Mouse (Mus musculus): ENCODE measurements around the gene Gadd45a.

Gadd45a gene

DNA sequence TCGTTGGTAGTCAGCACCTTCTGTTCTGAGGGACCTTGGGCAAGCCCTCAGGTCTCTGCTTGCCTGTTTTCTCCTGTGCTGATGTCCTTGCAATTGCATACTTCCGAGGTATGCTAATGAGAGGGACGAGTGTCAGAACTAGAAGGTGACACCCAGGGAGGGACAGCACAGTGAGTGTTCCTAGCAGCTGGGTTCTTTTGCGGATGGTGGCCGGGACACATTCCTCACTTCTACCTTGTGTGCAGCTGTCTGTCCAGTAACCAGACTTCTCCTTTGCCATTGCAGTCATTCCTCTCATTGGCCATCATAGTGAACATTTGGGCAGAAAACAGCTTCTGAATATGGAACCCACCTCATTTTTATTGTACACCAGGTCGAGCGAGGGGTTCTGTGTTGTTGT is 51.8 kb downstream of the Gadd45a start:
- DNase-seq (ENCODE audit: low spot score) = no peak
